Mouse (Mus musculus) CH12.LX (cell line): ENCODE results near the gene Usp7.

ENCODE experiments used
- CTCF ChIP-seq, 2 experiments: IDR thresholded peaks in 1 of 2; conservative IDR thresholded peaks in 1 of 2; 2 replicates each; pipeline ENCODE4 v1.5.1; 2011 to 2012; ENCODE audit warnings: low read depth in 2 of 2, low read length in 2 of 2, improper control_type of control experiment in 1 of 2, inconsistent platforms in 1 of 2, mild to moderate bottlenecking in 1 of 2, moderate library complexity in 1 of 2
- HCFC1 ChIP-seq: IDR thresholded peaks from 2 replicates; pipeline ENCODE4 v1.6.1; 2012; ENCODE audit warnings: low read depth, mild to moderate bottlenecking, inconsistent platforms, low read length, improper control_type of control experiment
- MAZ ChIP-seq: IDR thresholded peaks from 2 replicates; pipeline ENCODE4 v1.6.1; 2012; ENCODE audit warnings: low read depth, mild to moderate bottlenecking, inconsistent platforms, low read length, improper control_type of control experiment, moderate library complexity

DNA sequence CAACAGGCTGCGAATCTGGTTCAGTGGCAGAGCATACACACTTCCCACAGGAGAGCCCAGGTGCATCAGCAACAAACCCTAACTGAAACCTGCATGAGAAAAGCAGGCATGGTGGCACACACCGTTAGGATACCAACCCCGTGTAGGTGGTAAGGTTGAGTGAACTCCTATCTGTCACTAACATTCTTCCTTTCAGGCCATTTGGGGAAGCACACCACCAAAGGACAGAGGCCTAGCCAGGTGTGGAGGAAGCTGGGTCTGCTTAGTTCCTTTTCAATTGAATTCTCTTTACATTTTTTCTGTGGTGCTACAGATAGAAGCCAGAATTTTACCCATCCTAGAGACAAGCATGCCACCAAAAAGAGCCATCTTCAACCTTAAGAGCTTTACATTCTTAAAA lies 44.3 kb downstream of the Usp7 start:
- TF ChIP-seq MAZ (no peak), HCFC1 (no peak), CTCF (conservative IDR thresholded peaks at IDR 0.05 in 1 of 2, IDR thresholded peaks at IDR 0.05 in 1 of 2; ENCODE audit: low read depth in 2 of 2, low read length in 2 of 2) (no peak)
